In genomic region chr6:145998314-145999007, GRCm38 (mm10) we compare ENCODE assay signal across 8 mouse cellular contexts.
DNase-seq lines count a peak whose midpoint lies in the region; ATAC-seq and TF ChIP-seq lines count a peak whose summit lies in the region.

No protein-coding gene starts in this region.

- intact Hi-C loops in heart, postnatal 36 days (cut with DNase I), result no loop called here

- DNase-seq in 3134 (ENCODE audit: extremely low read depth, insufficient read length, low spot score), result peak; percentile 86
- DNase-seq in brain, embryonic 14.5 days (ENCODE audit: low read depth), result peak; percentile 58
- DNase-seq in heart, postnatal 36 days, result peak; percentile 63 to 67
- DNase-seq in layer of hippocampus, postnatal 10 days (ENCODE audit: low spot score in 2 of 2), result peak; percentile 25 to 33
- peak; percentile 44 to 54 for DNase-seq in lung, postnatal 4 days
- DNase-seq in right cerebral cortex, postnatal 36 days (ENCODE audit: low spot score in 2 of 2), result peak; percentile 70 to 78
- DNase-seq in thymus, postnatal 0 days (ENCODE audit: low spot score), result no peak

- ATAC-seq in frontal cortex, adult (ENCODE audit: low TSS enrichment), result peak; percentile 100

- no peak for TF ChIP-seq POLR2A in brain, embryonic 14.5 days (IDR thresholded peaks at IDR 0.05; ENCODE audit: borderline replicate concordance, extremely low read depth, insufficient read depth, insufficient read length, poor library complexity, severe bottlenecking)

- no peak for TF ChIP-seq CTCF in brain, embryonic 14.5 days (IDR thresholded peaks at IDR 0.05; ENCODE audit: borderline replicate concordance, extremely low read depth, insufficient read depth, insufficient read length)
